Mouse (Mus musculus): ENCODE results near the gene Ap2m1. TPM values are rescaled to one million over a fixed set of nuclear protein-coding genes. Genes with fewer than 3 reads are reported as not detected.
"Not testable (repeated sequence)": the region's sequence is repeated elsewhere in the genome, so short reads cannot be mapped to it uniquely, and the experiment has no call there.

The Ap2m1 gene
- total RNA-seq (2021) = 100 to 1,000 TPM; 277 to 296 TPM
- long read RNA-seq, experiment 1, transcript Ap2m1-202 (11 exons, 2,080 nt) = major isoform, 40 of 90 reads
- long read RNA-seq, experiment 1, partial matches to known transcripts = 35 of 90 reads
- long read RNA-seq, experiment 1, other reads (novel, unspliced or antisense) = 12 of 90 reads
- long read RNA-seq, experiment 2, transcript Ap2m1-202 (11 exons, 2,080 nt) = major isoform, 33 of 48 reads
- long read RNA-seq, experiment 2, transcript Ap2m1-204 (4 exons, 752 nt) = minor isoform, 6 of 48 reads
- long read RNA-seq, experiment 2, partial matches to known transcripts = 2 of 48 reads
- long read RNA-seq, experiment 2, other reads (novel, unspliced or antisense) = 7 of 48 reads

DNA sequence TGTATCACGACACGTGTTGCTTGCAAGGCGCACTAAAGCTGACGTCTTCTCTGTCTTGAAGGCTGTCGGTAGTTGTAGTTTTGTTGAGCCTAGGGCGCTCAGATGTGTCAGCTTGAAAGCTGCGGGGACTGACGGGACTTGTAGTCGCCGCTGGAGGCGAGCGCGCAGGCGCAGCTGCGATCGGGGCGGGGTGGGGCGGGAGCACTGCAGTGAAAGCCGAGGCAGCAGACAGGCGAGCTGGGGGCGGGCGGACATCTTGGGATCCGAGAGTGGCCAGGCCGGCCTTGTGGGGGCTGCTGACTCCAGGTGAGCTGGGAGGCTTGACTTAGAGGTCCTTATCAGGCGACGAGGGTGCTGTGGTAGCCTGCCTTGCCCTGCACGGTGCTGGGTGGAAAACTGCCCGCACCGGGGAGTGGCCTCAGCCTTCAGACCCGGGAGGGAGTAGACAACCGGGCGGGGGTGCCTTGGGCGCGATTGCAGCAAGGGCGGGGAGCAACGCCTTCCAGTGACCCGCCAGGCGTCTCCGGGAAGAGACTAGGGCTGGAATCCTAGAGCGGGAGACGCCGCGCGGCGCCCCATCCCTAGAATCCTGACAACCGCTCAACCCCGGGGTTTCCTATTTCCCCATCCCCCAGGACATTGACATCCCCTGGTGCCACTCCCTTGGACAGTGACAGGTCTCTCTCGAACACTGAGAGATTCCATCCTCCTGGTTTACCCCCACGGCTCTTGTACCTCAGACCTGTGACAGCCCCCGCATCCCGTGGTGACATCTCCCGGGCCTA is at the start of gene Ap2m1:
Ap2m1 (plus strand) TSS at position 183 of the 785 bp plus-strand sequence.
- peak; percentile 95 for DNase-seq

DNA sequence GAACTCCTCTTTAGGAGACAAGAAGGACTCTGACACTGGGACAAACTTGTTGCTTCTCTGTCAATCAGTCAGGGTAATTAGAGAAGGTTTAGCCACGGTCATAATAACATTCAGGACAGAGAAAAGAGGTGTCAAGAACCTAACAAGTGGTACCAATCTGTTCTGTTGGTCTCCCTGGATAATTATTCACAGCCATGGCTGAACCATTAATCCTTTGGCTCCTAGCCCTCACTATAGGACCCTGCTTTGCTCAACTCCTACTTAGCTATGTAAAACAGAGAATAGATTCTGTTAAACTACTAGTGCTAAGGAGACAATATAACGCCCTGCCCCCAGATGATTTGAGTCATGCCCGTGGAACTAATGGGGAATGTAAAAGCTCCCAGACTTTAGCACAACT is 49.2 kb upstream of the Ap2m1 start:
- DNase-seq = no peak

DNA sequence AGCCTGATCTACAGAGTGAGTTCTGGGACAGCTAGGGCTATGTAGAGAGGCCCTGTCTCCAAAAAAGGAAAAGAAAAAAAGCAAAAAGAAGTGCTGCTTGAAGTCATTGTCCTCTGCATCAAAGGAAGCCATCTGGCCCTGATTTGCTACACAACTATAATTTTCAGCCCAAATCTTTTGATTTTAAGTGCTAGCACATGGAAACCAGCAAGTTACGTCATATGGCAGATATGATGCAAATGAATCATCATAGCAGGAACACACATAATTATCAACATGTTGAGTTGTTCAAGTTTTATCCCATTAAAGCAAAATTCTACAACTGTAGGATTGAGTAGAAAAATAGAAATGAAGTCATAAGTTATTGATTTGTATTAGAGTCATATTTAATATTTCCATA is 47.1 kb upstream of the Ap2m1 start:
- no peak for DNase-seq

DNA sequence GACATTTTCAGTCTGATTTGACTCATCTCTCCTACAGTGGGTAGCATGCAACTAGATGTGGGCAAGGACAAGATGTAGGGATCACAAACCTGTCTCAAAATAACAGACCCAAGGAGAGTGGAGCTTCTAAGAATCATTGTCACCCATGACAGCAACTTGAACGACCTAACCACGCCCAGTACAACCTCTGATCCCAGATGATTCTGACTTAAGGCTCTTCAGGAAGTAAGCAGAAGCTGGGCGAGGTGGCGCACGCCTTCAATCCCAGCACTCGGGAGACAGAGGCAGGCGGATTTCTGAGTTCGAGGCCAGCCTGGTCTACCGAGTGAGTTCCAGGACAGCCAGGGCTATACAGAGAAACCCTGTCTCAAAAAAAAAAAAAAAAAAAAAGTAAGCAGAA is 46.5 kb upstream of the Ap2m1 start:
- not testable (repeated sequence) for DNase-seq

DNA sequence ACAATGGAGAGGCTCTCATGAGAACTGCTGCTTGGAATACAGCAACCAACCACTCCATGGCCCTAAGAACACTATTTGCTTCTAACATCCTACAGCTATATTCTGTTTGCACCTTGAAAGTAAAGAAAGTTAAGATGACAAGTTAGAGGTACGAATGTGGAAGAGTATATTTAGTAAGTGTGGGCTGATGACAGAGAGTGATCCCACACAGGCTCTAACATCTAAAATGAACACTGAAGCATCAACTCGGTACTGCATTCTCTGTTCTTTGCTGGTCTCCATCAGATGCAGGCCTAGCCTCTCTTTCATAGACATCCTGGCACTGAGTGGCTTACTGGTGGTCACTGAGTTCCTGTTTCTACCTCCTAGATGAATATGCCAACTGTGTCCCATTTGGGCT is 46.0 kb upstream of the Ap2m1 start:
- no peak for DNase-seq

DNA sequence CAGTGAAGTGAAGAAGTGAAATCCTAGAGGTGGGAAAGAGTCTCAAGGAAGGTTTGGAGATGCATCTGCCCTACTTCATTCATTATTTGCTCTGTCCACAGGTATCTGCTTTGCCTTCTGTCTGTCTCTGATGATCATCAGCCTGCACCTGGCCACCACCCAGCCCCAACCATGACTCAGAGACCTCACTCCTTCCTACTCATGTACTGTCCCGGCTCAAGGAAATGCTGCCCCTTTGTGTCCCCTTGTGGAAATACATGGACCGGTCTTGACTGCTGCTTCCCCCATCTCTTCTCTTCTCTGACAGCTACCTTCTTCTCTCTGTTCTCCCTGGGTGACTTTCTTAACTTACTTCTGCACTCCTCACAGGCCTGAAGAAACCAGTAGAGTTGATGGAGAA is 44.7 kb upstream of the Ap2m1 start:
- DNase-seq = peak; percentile 54

DNA sequence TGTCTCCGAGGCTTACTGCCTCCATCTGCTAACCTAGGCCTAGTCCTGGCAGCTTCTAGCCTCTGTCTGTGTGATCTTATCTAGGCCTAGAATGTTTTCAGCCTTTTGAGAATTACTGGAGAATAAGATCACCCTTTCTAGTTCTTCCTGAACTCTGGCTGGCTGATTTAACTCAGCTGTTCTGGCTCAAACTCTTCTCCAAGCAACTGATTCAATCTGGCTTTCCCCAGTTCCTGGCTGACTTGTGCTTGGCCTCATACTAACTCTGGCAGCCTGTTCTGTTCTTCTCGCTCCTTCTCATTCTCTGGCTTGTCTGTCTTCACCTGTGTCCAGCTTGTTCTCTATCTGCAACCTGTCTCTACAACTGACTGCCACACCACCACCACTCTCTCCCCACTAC is 44.0 kb upstream of the Ap2m1 start:
- no peak for DNase-seq

DNA sequence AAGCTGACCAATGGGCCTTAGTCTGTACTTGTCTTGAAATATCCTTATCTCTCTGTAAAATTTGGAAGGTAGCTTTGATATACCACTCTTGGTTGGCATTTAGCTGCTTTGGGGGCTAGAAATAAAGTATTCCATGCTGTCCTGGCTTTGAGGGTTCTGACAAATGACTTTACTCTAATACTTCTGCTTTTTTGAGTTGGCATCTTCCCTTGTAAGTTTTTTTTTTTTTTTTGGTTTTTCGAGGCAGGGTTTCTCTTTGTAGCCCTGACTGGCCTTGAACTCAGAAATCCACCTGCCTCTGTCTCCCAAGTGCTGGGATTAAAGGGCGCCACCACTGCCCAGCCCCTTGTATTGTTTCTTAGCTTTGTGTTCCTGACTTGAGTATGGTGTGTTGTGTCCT is 41.8 kb upstream of the Ap2m1 start:
- no peak for DNase-seq

DNA sequence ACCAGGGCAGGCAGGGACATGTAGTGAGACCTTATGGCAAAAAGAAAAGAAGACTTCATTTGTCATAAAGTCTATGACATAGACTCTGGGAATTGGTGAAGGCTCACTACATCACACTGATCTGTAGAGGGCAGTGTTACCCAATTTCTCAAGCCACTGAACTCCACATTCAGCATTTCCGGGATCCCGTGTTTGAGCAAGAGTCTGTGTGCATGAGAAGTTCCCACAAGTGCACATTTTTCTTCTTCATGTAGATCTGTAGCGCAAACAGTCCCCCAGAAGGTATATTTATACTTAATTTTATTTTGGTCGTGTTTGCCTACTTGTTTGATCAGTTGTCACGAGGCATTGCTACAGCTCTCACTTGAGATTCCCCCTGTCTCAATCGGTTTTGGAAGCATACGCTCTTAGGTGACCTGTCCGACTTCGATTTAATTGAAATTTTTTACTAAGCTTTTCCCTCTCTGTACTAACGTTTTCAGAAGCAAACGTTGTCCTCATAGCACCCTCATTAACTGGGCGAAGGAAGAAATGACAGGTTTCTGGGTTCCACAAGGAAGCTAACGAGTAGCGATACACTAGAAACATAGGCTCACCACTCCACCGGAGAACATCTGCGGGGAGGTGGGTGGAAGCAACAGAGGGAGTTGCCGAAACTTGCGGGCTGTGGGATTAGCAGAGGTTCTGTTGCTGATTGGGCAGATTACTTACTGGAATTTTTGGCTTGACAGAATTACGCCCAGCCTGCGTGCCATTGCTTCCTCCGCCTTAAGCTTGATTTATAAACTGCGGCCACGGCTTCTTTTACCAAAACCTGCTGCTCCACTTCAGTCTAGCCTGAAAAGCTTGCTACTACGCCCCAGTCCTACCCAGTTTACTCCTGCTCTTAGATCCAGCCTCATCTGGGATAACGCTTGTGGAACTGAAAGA is 38.3 kb upstream of the Ap2m1 start:
- DNase-seq = peak; percentile 61

DNA sequence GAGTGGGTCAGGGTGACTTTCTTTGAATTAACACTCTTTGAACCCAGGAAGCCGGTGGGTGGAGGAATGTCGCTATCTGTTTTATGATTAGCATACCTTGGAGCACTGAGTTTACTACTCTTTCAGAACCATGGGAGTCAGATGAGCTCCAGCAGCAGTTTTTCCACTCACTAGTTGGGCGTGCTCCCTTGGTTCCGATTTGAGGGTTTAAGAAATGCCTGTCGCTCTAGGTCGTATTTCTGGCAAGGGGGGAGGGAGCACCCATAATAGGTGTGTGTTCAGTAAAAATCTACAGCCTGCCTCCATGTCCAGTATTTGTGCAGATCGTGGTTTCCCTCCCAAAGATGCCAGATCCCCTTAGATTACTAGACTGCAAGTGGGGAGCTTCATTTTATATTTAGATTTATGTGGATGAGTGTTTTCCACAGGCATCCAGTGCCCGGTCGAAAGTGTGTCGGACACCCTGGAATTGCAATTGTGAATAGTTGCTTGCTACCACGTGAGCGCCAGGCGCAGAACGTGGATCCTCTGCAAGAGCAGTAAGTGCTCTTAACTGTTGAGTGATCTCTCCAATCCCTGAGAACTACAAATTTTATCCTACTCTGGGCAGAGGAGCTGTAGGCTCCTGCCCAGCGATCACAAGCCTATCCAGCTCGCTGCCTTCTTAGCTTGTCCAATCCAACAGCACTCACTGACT is 37.1 kb upstream of the Ap2m1 start:
- DNase-seq = no peak

DNA sequence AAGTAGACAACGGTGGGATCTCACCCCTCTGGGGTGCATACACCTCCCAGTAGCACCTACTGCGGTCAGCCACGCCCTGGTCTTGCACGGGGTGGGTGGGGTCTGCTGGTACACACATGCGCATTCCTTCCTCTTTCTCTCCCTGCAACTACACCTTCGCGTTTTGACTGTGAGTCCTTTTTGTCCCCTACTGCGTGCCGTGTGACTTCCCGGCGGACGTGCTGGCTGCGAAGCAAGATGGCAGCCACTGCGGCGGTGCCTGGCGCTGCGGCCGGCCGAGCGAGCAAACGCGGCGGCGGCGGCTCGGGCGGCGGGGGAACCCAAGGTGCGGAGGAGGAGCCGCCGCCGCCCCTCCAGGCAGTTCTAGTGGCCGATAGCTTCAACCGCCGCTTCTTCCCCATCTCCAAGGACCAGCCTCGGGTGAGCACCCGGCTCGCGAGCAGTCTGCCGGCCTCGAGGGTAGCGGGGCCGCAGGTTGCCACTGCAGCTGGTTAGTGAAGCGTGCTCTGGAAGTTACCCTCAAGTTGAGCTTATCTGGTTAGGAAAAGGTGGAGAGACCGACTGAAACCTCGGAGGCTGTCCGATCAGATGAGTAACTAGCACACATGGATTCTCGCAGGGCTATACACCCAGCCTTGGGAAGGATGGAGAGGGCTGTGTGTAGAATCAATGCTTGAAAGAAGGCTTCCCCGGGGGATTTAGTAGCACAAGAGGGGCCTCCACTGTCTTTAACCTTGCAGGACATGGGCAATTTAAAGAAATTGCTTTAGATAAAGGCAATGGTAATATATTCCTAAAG is 36.4 kb upstream of the Ap2m1 start, which contains the start of gene Eif2b5:
Eif2b5 (plus strand) TSS at position 141 of the 799 bp plus-strand sequence.
- peak; percentile 96 for DNase-seq

DNA sequence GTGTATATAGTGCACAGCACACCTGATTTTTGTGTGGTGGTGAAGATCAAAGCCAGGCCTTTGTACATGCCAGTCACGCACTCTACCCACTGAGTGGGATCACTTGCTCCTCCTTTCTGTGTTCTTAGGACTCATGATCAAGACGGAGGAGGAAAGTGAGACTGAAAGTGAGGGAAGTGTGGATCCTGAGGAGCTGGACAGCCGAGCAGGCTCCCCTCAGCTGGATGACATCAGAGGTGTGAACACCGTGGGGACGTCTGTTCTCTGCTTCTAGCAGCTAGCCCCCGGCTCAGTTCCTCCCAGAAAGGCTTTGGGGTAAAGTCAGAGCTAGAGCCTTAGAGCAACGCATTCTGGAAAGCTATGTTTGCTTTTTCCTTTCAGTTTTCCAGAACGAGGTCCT is 29.3 kb upstream of the Ap2m1 start:
- no peak for DNase-seq

DNA sequence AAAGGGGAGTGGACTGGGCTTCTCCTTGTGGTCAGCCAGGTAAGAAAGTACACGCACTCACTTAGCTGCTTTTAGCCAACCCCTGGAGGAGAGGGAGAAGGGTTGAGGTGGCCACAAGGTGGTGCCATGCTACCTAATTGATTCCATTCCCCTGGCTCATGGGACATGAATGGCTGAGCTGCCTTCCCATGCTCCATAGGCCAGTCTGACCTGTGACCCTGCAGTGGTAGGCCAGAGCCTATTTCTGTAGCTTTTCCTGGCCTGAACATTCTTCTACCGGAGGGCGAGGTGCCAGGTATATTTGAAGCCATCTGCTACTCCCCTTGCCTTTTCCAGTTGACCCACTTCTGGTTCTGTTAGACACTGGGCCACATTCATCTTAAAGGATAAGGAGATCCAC is 25.9 kb upstream of the Ap2m1 start:
- DNase-seq = peak; percentile 56

DNA sequence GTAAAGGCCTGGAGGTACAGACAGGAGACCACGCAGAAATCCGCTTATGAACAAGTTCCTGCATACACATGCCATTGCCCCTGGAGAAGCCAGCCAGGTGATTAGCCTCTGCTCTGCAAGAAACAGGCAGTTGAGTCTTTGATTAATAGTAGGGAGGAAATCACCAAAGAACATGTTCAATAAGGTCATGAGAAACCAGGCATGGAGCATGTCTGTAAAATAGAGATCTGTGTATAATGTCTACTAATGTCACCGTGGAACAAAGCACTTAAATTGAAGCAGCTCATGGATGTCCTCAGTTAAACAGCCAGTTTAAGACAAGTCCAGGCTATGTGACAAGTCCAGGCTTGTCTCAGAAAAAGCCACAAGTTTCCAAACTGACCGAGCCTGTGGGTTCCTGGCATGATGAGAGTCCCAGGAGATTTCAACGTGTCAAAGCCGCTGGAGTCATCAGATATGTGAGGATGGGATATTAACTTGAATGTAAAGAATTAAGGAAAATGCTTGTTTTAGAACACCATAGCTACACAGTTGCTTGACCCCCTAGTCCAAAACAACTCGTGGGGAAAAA is 23.9 kb upstream of the Ap2m1 start:
- no peak for DNase-seq

DNA sequence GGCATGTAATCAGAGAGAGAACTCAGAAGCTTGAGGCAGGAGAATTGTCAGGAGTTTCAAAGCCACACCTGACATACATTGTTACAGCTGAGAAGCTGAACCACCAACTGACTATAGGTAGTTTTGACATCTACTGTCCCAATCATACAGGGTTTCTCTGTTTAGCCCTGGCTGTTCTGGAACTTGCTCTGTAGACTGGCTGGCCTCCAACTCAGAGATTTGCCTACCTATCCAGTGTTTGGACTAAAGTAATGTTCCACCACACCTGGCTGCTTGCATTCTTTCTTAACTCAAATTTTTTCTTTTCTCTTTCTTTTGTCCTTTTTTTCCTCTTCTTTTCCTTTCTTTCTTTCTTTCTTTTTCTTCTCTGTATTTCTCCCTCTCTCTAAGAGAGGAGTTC is 19.2 kb upstream of the Ap2m1 start:
- DNase-seq = no peak

DNA sequence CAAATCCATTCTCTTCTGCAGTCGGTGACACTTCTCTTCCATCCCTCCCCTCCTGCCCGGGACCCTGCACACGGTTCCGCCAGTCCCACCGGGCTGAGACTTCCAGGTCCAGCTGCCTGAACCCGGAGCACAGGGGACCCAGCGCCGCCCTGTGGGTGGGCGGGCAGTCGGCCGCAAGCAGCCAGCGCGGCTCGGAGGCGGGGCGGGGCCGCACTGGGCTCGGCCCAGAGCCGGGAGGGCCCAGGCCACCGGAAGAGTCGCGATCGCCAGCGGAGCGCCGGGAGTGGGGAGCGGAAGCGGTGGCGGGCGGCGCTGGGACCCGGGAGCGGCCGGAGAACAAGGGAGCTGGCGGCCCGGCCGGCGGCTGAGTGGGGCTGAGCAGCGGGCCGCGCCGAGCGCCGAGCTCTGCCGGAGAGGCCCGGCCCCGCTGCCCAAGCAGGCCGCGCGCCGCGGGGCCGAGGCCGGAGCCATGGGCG is 18.5 kb upstream of the Ap2m1 start, which contains the start of gene Dvl3:
Dvl3 (plus strand) TSS at position 257 of the 476 bp plus-strand sequence.
- peak; percentile 96 for DNase-seq

DNA sequence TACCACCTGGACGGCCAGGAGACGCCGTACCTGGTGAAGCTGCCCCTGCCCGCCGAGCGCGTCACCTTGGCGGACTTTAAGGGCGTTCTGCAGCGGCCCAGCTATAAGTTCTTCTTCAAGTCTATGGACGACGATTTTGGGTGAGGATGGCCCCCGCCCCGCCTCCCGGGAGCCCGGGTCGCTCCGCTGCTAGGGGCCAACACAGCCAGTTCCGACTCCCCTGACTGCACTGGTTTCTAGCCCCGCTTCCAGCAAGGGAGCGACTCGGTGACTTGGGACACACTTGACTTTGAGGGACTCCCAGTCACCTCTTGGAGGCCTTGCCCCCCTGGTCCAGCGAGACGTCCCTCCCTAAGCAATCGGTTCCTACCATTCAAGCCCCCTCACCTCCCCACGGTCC is 18.1 kb upstream of the Ap2m1 start:
- DNase-seq = peak; percentile 59

DNA sequence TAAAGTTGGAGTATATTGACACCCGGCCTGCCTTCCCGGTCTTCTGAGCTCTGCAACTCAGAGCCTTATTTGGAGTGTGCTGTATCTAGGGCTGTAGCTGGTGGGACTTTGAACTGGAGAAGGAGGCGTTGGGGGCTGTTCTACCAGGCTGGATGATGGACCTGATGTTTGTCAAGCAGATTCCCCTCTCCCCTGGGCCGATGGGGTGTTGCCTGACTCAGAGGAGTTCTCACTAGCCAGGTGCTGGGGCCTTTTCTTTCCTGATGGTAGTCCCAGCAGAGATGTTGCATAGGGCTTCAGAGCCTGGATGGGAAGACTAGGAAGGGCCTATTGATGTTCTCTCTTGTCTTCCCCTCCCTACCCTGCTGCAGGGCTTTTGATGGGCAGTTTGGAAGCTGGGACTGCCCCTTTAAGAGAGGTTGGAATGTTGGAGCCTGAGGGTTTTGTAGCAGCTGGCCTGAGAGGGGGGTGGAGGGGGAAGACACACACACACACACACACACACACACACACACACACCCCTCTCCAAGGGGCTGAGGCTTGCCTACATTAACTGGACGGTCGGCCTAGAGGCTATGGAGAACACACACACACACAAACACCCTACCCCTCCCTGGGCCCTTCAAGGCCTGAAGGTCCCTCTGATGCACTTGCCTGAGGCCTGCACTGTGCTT is 17.4 kb upstream of the Ap2m1 start:
- peak; percentile 45 for DNase-seq

DNA sequence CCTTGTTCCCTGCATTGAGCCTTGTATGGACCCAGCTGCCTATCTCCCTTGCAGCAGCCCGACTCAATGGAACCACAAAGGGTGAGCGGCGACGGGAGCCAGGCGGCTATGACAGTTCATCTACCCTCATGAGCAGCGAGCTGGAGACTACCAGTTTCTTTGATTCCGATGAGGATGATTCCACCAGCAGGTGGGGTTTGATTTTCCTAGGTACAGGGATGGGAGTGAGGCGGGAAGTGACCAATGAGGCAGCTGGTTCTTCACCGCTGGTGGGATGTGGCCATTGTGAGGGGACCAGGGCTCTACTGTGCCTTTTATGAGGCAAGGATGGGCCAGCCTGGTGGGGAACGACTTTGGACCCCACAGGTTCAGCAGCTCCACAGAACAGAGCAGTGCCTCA is 11.4 kb upstream of the Ap2m1 start:
- DNase-seq = no peak

DNA sequence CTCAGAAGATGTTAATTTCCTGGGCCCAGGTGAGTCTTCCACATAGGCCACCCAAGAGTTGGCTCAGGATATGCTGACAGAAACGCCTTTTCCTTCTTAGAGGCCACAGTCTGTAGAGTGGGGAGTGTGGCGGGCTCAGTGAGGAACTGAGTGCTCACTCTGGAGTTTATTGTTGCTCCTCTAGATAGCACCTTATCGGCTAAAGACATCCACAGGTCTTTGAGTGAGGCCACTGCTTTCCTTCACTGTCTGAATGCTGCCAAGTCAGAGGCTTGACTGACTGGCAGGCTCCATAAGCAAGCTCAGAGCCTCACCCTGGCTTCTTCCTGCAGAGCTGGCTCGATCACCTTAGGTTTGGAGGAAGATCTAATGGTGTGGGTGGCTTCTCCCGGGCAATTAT is 6.5 kb upstream of the Ap2m1 start:
- DNase-seq = no peak

Measured in adrenal gland, postnatal 10 days (tissue).